Mouse (Mus musculus) CD4-positive helper T cell, adult 2 months (primary cell): ENCODE data around the gene Napb.
"Not testable (repeated sequence)": the region's sequence is repeated elsewhere in the genome, so short reads cannot be mapped to it uniquely, and the experiment has no call there.

Experiments used
- DNase-seq: peaks from one replicate; pipeline ENCODE4 v3.0.0-alpha.2; 2012; ENCODE audit warnings: low read depth, missing footprints, low spot score

The Napb gene

DNA sequence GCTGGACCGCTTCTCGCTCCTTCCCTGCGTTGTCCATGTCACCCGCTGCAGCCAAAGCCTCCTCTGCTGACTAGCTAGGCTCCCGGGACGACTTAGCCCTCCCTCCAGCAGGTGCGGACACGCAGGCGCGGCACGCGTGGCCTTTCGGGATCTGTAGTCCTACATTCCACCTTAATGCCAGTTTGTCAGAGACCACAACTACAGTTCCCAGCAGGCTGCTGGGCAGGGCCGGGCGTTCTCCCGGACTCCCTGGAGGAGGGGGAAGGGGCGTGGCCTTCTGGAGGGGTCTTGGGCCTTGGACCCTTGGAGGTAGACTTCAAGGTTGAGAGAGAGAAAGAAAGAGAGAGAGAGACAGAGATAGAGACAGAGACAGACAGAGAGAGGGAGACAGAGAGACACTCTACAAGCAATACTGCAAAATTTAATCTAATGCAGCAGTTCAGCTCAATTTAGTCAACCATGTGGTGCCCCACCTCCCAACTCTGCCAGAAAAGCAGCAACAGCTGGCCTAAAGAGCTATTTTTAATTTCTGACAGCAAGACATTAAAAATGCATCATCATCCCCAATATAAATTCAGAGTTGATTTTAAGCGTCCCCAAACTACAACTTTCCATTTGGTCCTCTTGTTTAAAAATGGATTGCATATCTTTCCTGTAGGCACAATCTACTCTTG is at the start of gene Napb:
TSS of gene Napb (minus strand) at position 141 of the 674 bp plus-strand sequence.
- DNase-seq = peak; percentile 59

DNA sequence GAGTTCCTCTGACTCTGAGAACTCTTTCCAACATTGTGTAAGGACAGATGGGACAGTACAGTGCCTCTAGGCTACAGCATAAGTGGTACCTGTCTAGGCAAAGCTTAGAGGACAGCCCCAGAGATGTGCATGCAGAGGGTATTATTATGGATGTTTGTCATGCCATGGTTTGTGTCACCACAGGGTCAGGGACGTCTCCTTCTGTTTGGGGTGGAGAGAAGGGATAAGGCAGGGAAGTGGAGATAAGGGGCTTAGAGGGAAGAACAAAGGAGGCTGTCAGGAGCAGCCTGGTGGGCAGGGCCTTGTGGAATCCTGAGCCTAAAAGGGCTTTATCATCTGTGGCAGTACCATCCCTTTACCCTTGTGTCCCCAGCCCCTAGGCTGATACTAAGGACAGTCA is 49.4 kb upstream of the Napb start, which contains the start of gene 8030411F24Rik:
TSS of gene 8030411F24Rik (plus strand) at position 301 of the 400 bp plus-strand sequence.
- no peak for DNase-seq

DNA sequence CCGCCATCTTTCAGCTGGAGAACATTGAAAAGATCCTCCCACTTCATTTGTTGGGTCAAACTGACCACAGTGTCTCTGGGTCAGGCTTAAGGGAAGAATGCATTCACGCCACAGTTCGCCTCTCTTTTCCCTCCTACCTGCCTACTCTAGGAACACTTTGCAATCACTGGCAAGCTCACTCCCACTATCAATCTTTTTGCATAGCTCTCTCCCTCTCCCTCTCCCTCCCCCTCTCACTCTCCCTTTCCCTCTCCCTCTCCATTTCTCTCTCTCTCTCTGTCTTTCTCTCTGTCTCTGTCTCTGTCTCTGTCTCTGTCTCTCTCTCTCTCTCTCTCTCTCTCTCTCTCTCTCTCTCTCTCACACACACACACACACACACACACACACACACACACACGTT is 39.1 kb upstream of the Napb start, which contains the start of gene Cst11:
TSS of gene Cst11 (minus strand) at position 101 of the 400 bp plus-strand sequence.
- not testable (repeated sequence) for DNase-seq

DNA sequence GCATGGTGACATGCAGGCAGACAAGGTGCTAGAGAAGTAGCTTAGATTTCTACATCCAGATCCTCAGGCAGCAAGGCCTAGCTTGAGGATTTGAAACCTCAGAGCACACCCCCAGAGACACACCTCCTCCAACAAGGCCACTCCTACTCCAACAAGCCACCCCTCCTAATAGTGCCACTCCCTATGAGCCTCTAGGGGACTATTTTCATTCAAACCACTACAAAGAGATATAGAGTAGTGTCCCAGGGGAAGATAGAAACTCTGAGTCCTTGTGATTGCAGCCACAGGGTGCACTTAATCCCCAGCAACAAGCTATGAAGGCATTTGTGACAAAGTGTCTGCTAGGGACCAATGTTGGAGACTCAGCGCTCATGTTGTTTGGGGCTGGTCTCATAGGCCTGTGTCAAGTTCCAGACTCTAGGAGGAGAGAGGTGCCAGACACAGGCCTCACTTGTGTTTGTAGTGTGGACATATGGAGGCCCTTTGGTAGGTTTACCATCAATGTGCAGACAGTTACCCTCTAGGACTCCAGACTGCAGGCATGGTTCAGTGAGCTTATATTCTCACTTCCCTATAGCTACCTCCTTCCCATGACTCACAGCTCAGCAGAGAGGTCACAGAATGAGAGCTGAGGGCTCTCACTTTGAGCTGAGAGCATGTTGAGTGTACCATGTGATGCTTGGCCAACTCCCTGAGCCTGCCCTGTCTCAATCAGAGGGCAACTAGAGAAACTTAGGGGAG is 31.6 kb upstream of the Napb start:
- DNase-seq = no peak

DNA sequence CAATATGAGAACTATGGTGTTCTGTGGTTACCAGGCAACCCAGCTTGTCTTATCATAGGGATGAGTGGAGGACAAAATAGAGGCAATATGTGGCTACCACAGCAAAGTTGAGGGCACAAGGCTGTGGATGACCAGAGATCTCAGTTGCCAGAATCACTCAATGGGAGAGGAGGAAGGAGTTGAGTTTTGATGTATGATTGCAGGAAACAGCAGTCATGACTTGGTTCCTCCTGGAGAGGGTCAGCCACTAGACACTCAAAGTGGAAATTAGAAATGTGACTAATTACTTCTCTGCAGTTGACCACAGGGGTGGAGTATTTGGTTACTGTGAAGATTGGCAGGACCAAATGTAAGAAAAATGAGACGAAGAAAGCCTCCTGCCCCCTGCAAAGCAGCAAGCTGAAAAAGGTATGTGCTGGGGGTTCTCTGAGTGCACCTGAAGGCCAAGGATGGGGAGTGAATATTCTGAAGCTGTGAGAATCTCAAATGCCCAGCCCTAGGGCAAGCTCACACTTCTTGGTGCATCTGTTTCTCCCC is 22.1 kb upstream of the Napb start:
- DNase-seq = no peak

DNA sequence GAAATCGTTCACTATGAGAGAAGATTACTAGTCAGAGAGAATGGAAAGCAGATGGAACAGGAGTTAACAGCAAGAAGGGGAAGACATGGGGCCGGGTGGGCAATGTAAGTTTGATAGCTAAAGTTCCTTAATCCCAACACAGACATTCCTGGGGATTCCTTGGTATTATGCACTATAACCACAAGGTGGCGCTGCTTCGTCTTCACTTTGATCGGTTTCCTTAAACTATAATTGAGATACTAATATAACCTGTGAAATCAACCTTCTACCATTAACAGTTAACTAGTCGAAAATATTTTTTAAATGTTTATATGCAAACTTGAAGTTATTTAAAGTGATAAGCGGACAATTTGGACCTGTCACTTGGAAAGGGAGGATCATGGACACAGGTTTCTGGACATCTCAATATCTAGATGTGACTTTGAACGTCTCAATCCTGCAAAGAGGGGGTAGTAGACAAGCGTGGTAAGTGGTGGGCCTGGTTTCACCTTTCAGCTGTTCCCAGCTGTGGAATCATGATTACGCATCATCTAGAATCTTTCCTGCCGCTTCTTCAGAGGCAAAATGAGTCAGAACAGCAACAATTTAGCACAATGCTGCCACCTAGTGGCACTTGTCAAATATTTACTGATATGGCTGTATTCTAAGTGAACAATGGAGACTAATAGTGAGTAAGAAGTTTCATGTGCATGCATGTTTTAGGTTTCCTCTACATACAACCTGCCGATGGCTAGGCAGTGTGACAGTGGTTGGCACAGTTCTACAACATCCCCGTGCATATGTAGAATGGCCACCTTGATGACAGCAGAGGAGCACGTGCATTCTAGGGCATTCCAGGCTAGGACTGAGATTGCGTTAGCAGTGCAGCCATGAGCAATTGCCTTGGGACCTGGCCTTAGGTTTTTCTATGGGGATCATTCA is 19.9 kb upstream of the Napb start:
- DNase-seq = peak; percentile 74

DNA sequence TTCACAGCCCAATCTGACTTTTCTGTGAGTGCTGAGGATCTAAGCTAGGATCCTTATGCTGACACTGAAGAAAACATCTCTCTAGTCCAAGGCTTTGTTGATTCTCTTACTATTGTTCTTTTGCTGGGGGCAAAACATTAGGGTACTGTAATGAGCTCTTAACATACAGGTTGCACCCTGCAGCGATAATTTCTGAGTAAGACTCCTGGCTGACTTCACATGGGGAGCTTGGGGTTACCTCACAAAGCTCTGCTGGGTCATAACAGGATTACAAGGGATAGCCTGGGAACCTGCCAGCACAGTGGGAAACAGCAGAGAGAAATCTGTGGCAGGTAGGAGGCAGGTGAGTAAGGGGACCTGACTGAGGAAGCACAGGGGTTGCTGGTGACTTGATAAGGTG is 17.8 kb upstream of the Napb start, which contains the start of gene Cstl1:
TSS of gene Cstl1 (plus strand) at position 301 of the 400 bp plus-strand sequence.
- no peak for DNase-seq

DNA sequence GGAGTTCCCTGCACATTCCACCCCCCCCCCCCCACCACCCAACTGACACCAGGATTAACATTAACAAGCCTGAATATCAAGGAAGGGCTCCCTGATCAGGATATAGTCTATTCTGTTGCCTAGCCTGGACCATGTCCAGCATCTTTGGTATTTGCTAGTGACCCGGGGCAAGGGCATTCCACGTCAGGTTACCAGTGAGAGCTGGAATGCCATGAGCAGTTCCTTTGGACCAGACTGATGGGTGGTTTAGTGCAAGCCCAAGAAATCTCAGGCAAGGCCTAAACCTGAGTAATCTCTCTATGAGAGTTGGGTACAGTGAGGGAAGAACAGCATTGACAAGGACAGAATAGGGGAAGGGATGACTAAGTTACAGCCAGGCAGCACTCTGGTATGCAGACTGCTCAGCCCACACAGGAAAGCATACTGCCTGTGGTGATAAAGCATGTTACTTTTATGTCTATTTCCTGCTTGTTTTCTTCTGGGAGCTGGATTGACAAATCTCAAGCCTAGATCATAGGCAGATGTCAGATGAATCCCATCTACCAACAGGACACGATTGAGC is 11.7 kb upstream of the Napb start:
- DNase-seq = no peak

DNA sequence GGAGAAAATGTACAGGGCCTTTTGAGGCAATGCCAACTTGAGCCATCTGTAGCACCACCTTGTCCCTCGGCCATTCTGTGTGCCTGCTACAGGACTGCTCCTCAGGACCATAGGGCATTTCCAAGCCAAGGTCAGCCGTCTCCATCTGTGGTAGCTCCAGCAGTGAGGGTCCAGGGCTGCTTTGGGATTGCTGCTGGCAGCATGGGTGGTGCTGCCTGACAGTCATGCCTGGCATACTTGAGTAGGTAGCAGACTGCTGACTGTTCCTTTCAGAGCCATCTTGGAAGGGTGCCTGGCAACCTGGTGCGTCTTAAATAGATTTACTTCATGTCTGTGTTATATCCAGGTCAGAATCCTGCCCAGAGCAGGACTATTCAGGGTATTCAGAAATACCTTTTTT is 10.7 kb upstream of the Napb start:
- no peak for DNase-seq

DNA sequence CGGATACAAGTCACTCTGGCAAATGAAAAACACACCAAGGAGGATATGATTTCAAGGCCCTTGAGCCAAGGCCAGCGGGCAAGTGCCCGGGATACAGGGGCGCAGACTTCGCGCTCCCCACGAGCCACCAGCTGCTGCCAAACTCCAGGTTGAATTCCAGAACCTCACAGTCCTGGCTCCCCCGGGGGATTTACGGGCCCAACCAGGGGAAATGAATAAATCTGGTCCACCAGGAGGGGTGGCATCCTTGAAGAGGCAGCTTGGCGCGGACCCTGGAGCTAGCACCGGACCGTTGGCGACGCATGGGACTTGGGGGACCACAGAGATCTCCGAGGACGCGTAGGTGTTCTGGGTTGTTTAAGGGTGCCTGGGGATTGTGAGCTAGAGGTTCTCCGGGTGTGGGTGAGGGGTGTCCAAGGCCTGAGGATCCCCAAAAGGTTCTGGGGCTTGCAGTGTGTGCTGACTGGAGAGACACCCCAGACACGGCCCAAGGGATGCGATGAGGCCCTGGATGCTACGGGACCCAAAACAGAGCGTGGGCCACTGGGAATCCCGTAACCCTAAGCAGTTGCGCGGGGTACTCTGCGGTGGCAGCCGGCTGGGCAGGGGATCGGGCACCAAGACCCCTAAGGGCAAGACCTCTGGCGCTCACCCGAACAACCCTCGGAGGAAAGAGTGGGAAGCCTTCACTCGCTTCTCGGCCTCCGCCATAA is 497 bp downstream of the Napb start:
- DNase-seq = no peak

DNA sequence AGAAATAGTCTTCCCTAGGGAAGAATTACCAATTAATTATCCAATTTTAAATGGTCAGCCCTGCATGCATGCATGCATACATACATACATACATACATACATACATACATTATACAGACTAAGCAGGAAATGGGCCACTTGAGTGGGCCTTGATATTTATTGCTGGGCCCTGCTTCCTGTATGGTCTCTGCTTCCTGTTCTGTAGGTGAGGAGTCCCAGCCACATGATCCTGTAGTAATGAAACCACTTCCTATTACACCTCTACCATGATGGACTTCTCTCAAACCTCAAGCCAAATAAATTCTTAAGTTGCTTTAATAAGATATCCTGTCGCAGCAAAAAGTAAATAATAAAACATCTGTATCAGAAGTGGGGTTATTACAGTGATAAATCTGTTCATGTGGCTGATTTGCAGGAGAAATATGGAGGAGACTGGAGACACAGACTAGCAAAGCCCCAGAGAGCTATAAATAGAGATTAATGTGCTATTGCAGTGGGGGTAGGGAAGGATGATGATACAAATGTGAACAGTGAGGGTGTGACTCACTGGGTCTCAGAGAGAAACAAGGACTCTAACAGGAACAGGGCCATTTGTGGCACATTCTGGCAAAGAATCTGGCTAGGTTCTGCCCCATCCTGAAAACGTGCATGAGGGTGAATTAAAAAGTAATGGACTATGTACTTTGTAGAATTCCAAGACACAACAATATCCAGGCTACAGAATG is 12.8 kb downstream of the Napb start:
- DNase-seq = no peak

DNA sequence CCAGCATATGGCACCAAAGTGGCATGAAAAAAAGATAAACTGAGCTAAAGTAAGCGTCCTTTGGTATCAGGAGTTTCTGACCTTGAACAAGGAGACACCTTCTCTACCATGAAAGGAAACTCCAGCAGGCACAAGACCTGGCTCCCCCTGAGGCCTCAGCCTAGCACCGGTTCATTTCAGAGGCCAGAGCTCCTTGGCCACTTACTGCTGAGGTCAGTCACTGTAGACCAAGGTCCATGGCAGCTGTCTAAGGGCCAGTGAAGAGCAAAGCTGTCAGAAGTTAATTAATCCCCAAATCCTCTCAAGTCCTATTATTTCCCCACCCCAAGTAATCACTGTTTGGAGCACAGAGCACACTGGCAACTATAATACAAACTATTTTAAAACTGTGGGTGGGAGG is 15.2 kb downstream of the Napb start:
- DNase-seq = no peak

DNA sequence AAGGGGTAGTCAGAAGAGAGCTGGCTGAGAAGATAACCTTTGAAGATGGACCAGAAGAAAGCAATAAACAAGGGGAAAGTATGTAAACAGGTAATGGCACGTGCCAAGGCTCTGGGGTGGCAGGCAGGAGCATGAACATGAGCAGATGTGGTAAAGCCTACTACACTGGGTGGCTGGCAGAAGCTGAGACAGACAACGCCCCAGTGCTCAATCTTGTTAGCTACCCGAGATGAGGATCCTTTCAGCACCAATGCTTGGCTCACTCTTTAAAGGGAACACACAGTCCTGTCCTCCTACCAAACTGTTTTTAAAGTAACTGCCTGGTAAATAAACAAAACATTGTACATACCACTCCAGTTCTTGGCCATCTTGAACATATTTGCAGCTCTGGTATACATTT is 19.9 kb downstream of the Napb start:
- no peak for DNase-seq

DNA sequence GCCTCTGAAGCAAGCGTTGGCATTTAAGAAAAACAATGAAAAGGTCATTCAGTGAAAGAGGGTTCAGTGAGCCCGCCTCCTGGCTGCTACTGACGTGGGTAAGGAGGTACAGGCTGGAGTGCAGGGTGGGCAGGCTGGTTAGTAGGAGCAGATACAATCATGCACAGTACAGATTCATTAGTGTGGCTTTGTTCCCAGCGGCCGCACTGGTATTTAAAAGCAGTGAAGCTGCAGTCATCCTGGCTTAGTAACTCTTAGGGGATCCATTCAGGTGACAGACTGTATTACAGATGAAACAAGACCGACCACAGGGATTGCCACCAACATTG is 25.1 kb downstream of the Napb start:
- no peak for DNase-seq

DNA sequence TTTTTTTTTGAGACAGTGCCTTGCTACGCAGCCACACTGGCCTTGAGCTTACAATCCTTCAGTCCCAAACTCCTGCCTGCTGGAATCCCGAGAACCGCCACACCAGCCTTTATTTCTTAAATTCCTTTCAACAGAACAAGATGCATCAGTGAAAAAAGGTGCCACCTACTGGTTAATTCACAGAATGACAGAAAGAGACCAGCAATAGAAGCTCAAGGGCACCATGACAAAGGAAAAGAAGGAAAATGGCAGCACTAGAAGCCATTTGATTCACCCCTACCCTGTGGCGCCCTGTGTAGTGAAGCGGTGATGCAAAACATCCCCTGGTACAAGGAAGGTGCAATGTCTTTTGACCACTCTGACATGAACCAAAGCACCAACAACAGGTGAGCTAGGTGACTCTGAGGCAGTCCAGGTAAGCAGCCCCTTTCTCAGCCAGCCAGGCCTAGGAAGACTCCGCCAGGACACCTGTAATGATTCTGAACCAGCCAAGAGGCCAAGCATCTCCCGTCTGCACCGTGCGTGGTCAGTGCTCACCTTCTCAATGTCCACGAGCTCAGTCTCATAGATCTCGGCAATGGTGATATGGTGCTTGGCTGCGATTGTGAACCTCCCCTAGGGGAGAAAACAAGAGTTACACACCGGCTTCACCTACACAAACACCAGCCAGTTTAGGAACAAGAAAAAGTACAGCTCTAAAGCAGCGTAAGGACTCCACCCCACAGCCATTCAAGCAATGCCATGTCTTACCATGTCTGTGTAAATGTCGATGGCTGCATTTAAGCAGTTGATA is 25.7 kb downstream of the Napb start:
- DNase-seq = peak; percentile 21

DNA sequence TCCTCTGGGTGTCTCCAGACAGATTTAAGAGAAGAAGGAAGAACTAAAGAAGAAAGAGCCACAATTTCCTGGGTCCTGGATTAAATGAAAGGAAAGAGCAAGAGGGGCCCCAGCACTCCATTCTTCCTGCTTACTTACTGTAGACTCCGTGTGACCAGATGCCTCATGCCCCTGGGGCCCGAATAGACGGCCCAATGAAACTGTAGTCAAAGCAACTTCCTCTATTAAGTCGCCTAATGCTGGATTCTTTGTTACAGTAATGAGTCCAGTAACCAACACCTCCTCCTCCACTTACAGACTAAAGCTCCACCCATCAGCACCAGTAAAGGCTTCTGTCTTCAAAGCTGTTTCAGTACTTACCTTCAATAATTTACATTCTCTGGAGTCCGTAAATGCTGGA is 33.7 kb downstream of the Napb start:
- no peak for DNase-seq

DNA sequence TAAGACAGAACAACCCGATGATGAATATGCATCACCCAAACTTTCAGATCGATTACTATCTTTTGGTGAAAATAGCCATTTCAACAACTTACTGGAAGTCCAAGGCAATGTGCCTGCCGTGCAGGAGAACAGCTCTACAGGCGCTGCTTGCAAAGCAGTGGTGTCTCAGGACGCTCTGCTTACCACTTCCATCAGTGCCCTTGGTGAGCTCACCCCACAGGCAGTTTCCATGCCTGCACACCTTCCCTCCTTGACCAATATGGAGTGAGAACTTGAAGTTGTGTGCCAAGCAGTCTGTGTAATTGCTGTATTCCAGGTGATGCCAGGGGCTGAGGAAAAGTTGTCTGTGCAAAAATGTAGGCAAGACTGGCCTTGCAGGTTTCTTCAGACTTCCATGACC is 41.5 kb downstream of the Napb start:
- DNase-seq = no peak

DNA sequence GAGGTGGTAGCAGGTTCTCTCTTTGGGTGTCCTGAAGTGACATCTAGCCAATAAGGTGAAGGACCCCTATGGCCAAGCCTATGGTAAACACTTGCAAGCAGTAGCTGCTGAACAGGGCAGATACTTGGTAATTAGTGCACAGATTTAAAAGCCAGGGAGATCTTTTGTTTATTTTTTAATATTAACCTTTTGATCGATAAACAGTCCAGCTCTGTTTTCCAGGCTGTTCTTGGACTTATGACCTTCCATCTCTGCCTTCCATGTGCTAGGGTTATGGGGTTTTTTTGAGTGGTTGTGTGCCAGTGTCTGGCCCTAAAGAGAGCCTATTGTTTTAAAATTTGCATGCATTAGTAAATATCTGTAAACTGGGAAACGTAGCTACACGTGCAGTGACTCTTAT is 42.0 kb downstream of the Napb start:
- DNase-seq = no peak

DNA sequence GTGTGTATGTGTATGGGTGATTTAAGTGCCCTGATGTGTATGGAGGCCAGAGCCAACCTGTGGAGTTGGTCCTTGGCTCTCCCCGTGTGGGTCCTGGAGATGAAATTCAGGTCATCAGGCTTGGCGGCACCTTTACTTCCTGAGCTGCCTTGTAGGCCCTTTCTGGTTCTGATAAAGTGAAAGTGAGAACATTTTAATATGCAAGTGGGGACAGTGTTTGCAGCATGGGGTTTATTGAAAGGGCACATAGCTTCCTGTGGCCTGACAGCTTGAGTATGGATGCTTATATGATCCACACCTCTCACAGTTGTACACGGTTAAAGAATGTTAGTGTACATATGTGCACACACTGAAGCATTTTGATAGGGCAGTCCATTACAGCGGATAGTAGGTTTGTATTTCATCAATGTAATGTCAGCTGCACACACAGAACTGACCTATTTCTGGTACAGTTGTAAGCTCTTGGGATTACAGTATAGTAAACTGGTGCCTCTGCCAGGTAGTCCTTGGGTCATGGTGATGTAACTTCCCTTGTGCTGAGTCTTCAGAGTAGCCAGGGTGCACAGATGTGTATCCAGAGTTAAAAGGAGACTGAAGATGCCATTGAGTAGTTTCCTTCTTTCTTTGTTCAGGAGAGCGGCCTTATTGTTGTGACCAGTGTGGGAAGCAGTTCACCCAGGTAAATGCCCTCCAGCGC is 42.7 kb downstream of the Napb start:
- DNase-seq = no peak
